In the genomic region with DNA sequence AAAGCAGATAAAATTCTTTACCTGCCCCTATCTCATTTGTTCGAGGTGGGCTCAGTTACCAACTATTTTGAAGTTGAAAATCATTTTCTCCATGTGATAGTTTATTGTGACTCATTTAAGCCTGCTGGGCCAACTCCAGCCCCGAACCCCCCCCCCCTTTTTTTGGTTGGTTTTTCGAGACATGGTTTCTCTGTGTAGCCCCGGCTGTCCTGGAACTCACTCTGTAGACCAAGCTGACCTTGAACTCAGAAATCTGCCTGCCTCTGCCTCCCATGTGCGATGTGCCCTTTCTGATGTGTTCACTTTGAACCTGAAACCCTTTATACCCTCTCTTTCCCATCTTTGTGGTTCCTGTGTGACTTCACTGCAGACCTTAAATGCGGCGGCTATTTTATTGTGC, we compare ENCODE assay signal across 8 mouse cellular contexts. TPM values are rescaled to one million over a fixed set of nuclear protein-coding genes. Genes with fewer than 3 reads are reported as not detected.
DNase-seq lines count a peak whose midpoint lies in the region; ATAC-seq and TF ChIP-seq lines count a peak whose summit lies in the region.

No protein-coding gene starts in this region.

- no peaks in the 10 kb centered on the region for H3K4me1 ChIP-seq in embryonic facial prominence, embryonic 11.5 days (ENCODE audit: control insufficient read depth, insufficient read depth, low read length)
- H3K4me1 ChIP-seq in intestine, embryonic 15.5 days (replicated peaks): no peaks in the 10 kb centered on the region
- no peaks in the 10 kb centered on the region for H3K4me1 ChIP-seq in neural tube, embryonic 12.5 days

- peak overlapping the region; percentile 5 for H3K9ac ChIP-seq in embryonic facial prominence, embryonic 11.5 days (replicated peaks; ENCODE audit: low read length)
- H3K9ac ChIP-seq in intestine, embryonic 15.5 days: no peak overlapping the region
- H3K9ac ChIP-seq in neural tube, embryonic 12.5 days: no peak overlapping the region

- no peak for TF ChIP-seq CTCF in left cerebral cortex, adult 2 months (IDR thresholded peaks at IDR 0.05)

- no peaks in the 10 kb centered on the region for H3K36me3 ChIP-seq in embryonic facial prominence, embryonic 11.5 days (replicated peaks; ENCODE audit: control insufficient read depth, insufficient read depth, low read depth, low read length)
- no peaks in the 10 kb centered on the region for H3K36me3 ChIP-seq in intestine, embryonic 15.5 days
- H3K36me3 ChIP-seq in neural tube, embryonic 12.5 days: no peaks in the 10 kb centered on the region

- no peaks in the 10 kb centered on the region for H3K27me3 ChIP-seq in embryonic facial prominence, embryonic 11.5 days (ENCODE audit: control insufficient read depth, insufficient read depth, low read length)
- no peaks in the 10 kb centered on the region for H3K27me3 ChIP-seq in intestine, embryonic 15.5 days (replicated peaks)
- no peaks in the 10 kb centered on the region for H3K27me3 ChIP-seq in neural tube, embryonic 12.5 days (replicated peaks)

- 47% methylated on average over 7 of the region's 7 CpGs for WGBS in embryonic facial prominence, embryonic 11.5 days
- 44% methylated on average over 7 of the region's 7 CpGs for WGBS in intestine, embryonic 15.5 days
- WGBS in neural tube, embryonic 12.5 days: 42% methylated on average over 7 of the region's 7 CpGs

- intact Hi-C loops in left cerebral cortex, adult 2 months (cut with DNase I): no loop called here
- intact Hi-C loops in left cerebral cortex, postnatal 10 days (cut with DNase I): no loop called here

- ATAC-seq in embryonic facial prominence, embryonic 11.5 days (replicated peaks; ENCODE audit: insufficient number of reproducible peaks, low FRiP score, low TSS enrichment, low read depth): no peak; the same call in 1 of the 2 replicates
- peak; percentile 26; the same call in 1 of the 2 replicates for ATAC-seq in intestine, embryonic 15.5 days
- ATAC-seq in neural tube, embryonic 12.5 days (ENCODE audit: low FRiP score, low read depth): peak; percentile 23; the same call in 1 of the 2 replicates

- peak overlapping the region; percentile 55 for H3K4me3 ChIP-seq in left cerebral cortex, adult 2 months
- peak overlapping the region; percentile 47 for H3K4me3 ChIP-seq in embryonic facial prominence, embryonic 11.5 days (ENCODE audit: low read depth, low read length)
- peak overlapping the region; percentile 51 for H3K4me3 ChIP-seq in intestine, embryonic 15.5 days (replicated peaks)
- peak overlapping the region; percentile 49 for H3K4me3 ChIP-seq in neural tube, embryonic 12.5 days

- peak overlapping the region; percentile 93 for H3K27ac ChIP-seq in left cerebral cortex, adult 2 months
- no peak overlapping the region for H3K27ac ChIP-seq in embryonic facial prominence, embryonic 11.5 days (replicated peaks; ENCODE audit: low read depth, low read length)
- H3K27ac ChIP-seq in intestine, embryonic 15.5 days: no peak overlapping the region
- no peak overlapping the region for H3K27ac ChIP-seq in neural tube, embryonic 12.5 days

- no peak overlapping the region for H3K4me2 ChIP-seq in embryonic facial prominence, embryonic 11.5 days (ENCODE audit: low read depth, low read length)
- peak overlapping the region; percentile 48 for H3K4me2 ChIP-seq in intestine, embryonic 15.5 days (replicated peaks)
- H3K4me2 ChIP-seq in neural tube, embryonic 12.5 days (replicated peaks): peak overlapping the region; percentile 50

- no peaks in the 10 kb centered on the region for H3K9me3 ChIP-seq in embryonic facial prominence, embryonic 11.5 days (replicated peaks; ENCODE audit: control insufficient read depth, low read length)
- no peaks in the 10 kb centered on the region for H3K9me3 ChIP-seq in intestine, embryonic 15.5 days
- H3K9me3 ChIP-seq in neural tube, embryonic 12.5 days: no peaks in the 10 kb centered on the region

- no peak for DNase-seq in left cerebral cortex, adult 2 months (ENCODE audit: extremely low spot score in 1 of 2, low spot score in 2 of 2)
- DNase-seq in left cerebral cortex, postnatal 10 days (ENCODE audit: extremely low spot score in 1 of 2, low spot score in 2 of 2): no peak
- DNase-seq in embryonic facial prominence, embryonic 11.5 days (ENCODE audit: low spot score): no peak
- DNase-seq in thymus, postnatal 4 days: no peak
- DNase-seq in cerebellum, postnatal 25 days: no peak
- no peak for DNase-seq in gastrocnemius, adult 18-20 months (ENCODE audit: low spot score)

RNA-seq across cellular contexts. Expression of a gene that starts 0.4 kb away (rescaled TPM):
- 10 to 100 TPM; 26.5 to 34.7 TPM for total RNA-seq in left cerebral cortex, adult 2 months (2021)
- 10 to 100 TPM; 17.5 to 30.4 TPM for total RNA-seq in left cerebral cortex, postnatal 10 days (2021)
- 13.4 TPM in 2 replicates for polyA plus RNA-seq in embryonic facial prominence, embryonic 11.5 days (2014; fragmentation: Nextera tagmentation; extraction: Ambion mirVana)
- polyA plus RNA-seq in intestine, embryonic 15.5 days (2015; fragmentation: Nextera tagmentation; extraction: Ambion mirVana): 7.5 and 7.9 TPM in 2 replicates
- 12.9 and 14.7 TPM in 2 replicates for polyA plus RNA-seq in neural tube, embryonic 12.5 days (2016; fragmentation: Nextera tagmentation; extraction: Ambion mirVana)
- 1 to 10 TPM; 1.4 to 2.6 TPM for total RNA-seq in gastrocnemius, adult 18-20 months (2021)

RNA-seq across cellular contexts. Expression of a gene that starts 10.9 kb away (rescaled TPM):
- 10 to 100 TPM in 1 of 2 experiments, 1 to 10 TPM in 1; 8.8 to 10.6 TPM for total RNA-seq in left cerebral cortex, adult 2 months (2021)
- total RNA-seq in left cerebral cortex, postnatal 10 days (2021): 10 to 100 TPM in 1 of 2 experiments, 1 to 10 TPM in 1; 9.4 to 10.6 TPM
- polyA plus RNA-seq in embryonic facial prominence, embryonic 11.5 days (2014; fragmentation: Nextera tagmentation; extraction: Ambion mirVana): 14.7 and 16.6 TPM in 2 replicates
- 5.1 and 6.3 TPM in 2 replicates for polyA plus RNA-seq in intestine, embryonic 15.5 days (2015; fragmentation: Nextera tagmentation; extraction: Ambion mirVana)
- 9.8 and 10.2 TPM in 2 replicates for polyA plus RNA-seq in neural tube, embryonic 12.5 days (2016; fragmentation: Nextera tagmentation; extraction: Ambion mirVana)
- total RNA-seq in gastrocnemius, adult 18-20 months (2021): 1 to 10 TPM; 3.7 to 5.5 TPM

RNA-seq across cellular contexts. Expression of a gene that starts 45.5 kb away (rescaled TPM):
- 100 to 1,000 TPM; 258 to 272 TPM for total RNA-seq in left cerebral cortex, adult 2 months (2021)
- 100 to 1,000 TPM; 300 to 302 TPM for total RNA-seq in left cerebral cortex, postnatal 10 days (2021)
- polyA plus RNA-seq in embryonic facial prominence, embryonic 11.5 days (2014; fragmentation: Nextera tagmentation; extraction: Ambion mirVana): 59.5 and 61.3 TPM in 2 replicates
- 15.5 and 17.8 TPM in 2 replicates for polyA plus RNA-seq in intestine, embryonic 15.5 days (2015; fragmentation: Nextera tagmentation; extraction: Ambion mirVana)
- 129 and 142 TPM in 2 replicates for polyA plus RNA-seq in neural tube, embryonic 12.5 days (2016; fragmentation: Nextera tagmentation; extraction: Ambion mirVana)
- total RNA-seq in gastrocnemius, adult 18-20 months (2021): under 1 TPM; 0.09 to 0.11 TPM

Comparison
In these comparisons a context has a peak if more than half of its experiments do, and no peak if none do; other contexts are left out.
1. RNA of a gene that starts 0.4 kb away (total RNA-seq): 26.5 to 34.7 TPM in left cerebral cortex, adult 2 months and 17.5 to 30.4 TPM in left cerebral cortex, postnatal 10 days; 1.4 to 2.6 TPM in gastrocnemius, adult 18-20 months; every median in the first group is over 4 times any median in the second.
2. RNA of a gene that starts 45.5 kb away (total RNA-seq): 300 to 302 TPM in left cerebral cortex, postnatal 10 days and 258 to 272 TPM in left cerebral cortex, adult 2 months; 0.09 to 0.11 TPM in gastrocnemius, adult 18-20 months; every median in the first group is over 100 times any median in the second.
3. Peak in every context shown above with its lines, with median percentiles within 50 percentile points of each other: H3K4me3 ChIP-seq.